Mouse (Mus musculus) MEL (cell line): ENCODE data around the gene Pde1b. TPM values are rescaled to one million over a fixed set of nuclear protein-coding genes. Genes with fewer than 3 reads are reported as not detected.

Experiments used
- DNase-seq: peaks from one replicate; pipeline ENCODE4 v3.0.0; 2011; ENCODE audit warnings: low read depth, low spot score
- H3K27ac ChIP-seq: 2 replicates; pipeline ENCODE4 v1.5.1; 2012; ENCODE audit warnings: low read depth, mild to moderate bottlenecking, control low read depth, low read length, moderate library complexity; ENCODE audit not compliant: control insufficient read depth
- H3K27me3 ChIP-seq, 2 experiments: fragments of 150-350 bp in 1 of 2; sonication (generic) in 1 of 2; 2 replicates each; pipeline ENCODE4 v1.6.1; 2012; ENCODE audit warnings: low read length in 2 of 2, mild to moderate bottlenecking in 2 of 2, improper control_type of control experiment in 1 of 2, moderate library complexity in 1 of 2; ENCODE audit not compliant: insufficient read depth in 2 of 2, control insufficient read depth in 1 of 2
- H3K36me3 ChIP-seq, 2 experiments: 2 replicates each; pipeline ENCODE4 v1.6.1; 2012 to 2014; ENCODE audit warnings: low read length in 2 of 2, improper control_type of control experiment in 1 of 2, inconsistent platforms in 1 of 2, mild to moderate bottlenecking in 1 of 2; ENCODE audit not compliant: insufficient read depth in 2 of 2, control insufficient read depth in 1 of 2
- H3K4me1 ChIP-seq, 2 experiments: fragments of 150-350 bp in 1 of 2; sonication (generic) in 1 of 2; 2 replicates each; pipeline ENCODE4 v1.6.1; 2012; ENCODE audit warnings: low read length in 2 of 2, improper control_type of control experiment in 1 of 2, mild to moderate bottlenecking in 1 of 2; ENCODE audit not compliant: insufficient read depth in 2 of 2, control insufficient read depth in 1 of 2
- H3K4me3 ChIP-seq, 2 experiments: fragments of 150-350 bp in 1 of 2; sonication (generic) in 1 of 2; 2 replicates each; pipeline ENCODE4 v1.5.1; 2012; ENCODE audit warnings: low read depth in 2 of 2, low read length in 2 of 2, mild to moderate bottlenecking in 2 of 2, moderate library complexity in 2 of 2, control low read depth in 1 of 2, improper control_type of control experiment in 1 of 2; ENCODE audit not compliant: control insufficient read depth in 1 of 2, insufficient read depth in 1 of 2
- H3K79me2 ChIP-seq: 2 replicates; pipeline ENCODE4 v1.6.1; 2012; ENCODE audit warnings: mild to moderate bottlenecking, low read length, moderate library complexity; ENCODE audit not compliant: control insufficient read depth, poor library complexity, insufficient read depth
- H3K9ac ChIP-seq: 2 replicates; pipeline ENCODE4 v1.6.1; 2012; ENCODE audit warnings: low read depth, mild to moderate bottlenecking, control low read depth, low read length, moderate library complexity; ENCODE audit not compliant: control insufficient read depth, poor library complexity, severe bottlenecking
- H3K9me3 ChIP-seq: fragments of 150-350 bp; sonication (generic); replicated peaks from 2 replicates; pipeline ENCODE4 v1.6.1; 2012; ENCODE audit warnings: mild to moderate bottlenecking, low read length, improper control_type of control experiment, moderate library complexity; ENCODE audit not compliant: insufficient read depth
- CHD1 ChIP-seq: IDR thresholded peaks from 2 replicates; pipeline ENCODE4 v1.6.1; 2012; ENCODE audit warnings: low read depth, mild to moderate bottlenecking, inconsistent platforms, low read length, improper control_type of control experiment
- ELF1 ChIP-seq: IDR thresholded peaks from 2 replicates; pipeline ENCODE4 v1.6.1; 2014; ENCODE audit warnings: low read depth, mild to moderate bottlenecking, inconsistent platforms, low read length, improper control_type of control experiment, moderate library complexity
- EP300 ChIP-seq, 2 experiments: IDR thresholded peaks; 2 replicates each; pipeline ENCODE4 v1.6.1; 2011; ENCODE audit warnings: improper control_type of control experiment in 2 of 2, low read length in 2 of 2, low read depth in 1 of 2, mild to moderate bottlenecking in 1 of 2
- ETS1 ChIP-seq: IDR thresholded peaks from 2 replicates; pipeline ENCODE4 v1.6.1; 2012; ENCODE audit warnings: low read depth, mild to moderate bottlenecking, inconsistent platforms, low read length, improper control_type of control experiment, moderate library complexity
- GABPA ChIP-seq: IDR thresholded peaks from 2 replicates; pipeline ENCODE4 v1.6.1; 2012; ENCODE audit warnings: low read depth, mild to moderate bottlenecking, inconsistent platforms, low read length, improper control_type of control experiment, moderate library complexity
- GATA1 ChIP-seq: IDR thresholded peaks from 2 replicates; pipeline ENCODE4 v1.6.1; 2011; ENCODE audit warnings: low read depth, low read length, improper control_type of control experiment
- HCFC1 ChIP-seq: IDR thresholded peaks from 2 replicates; pipeline ENCODE4 v1.6.1; 2012; ENCODE audit warnings: low read depth, mild to moderate bottlenecking, inconsistent platforms, low read length, improper control_type of control experiment, moderate library complexity
- MAFK ChIP-seq: IDR thresholded peaks from 2 replicates; pipeline ENCODE4 v1.6.1; 2011; ENCODE audit warnings: low read depth, mild to moderate bottlenecking, low read length, improper control_type of control experiment, borderline replicate concordance
- MXI1 ChIP-seq: IDR thresholded peaks from 2 replicates; pipeline ENCODE4 v1.6.1; 2011; ENCODE audit warnings: mild to moderate bottlenecking, low read depth, low read length, improper control_type of control experiment
- MYC ChIP-seq: IDR thresholded peaks from 2 replicates; pipeline ENCODE4 v1.6.1; 2011; ENCODE audit warnings: low read depth, mild to moderate bottlenecking, low read length, improper control_type of control experiment, moderate library complexity
- NRF1 ChIP-seq: IDR thresholded peaks from 2 replicates; pipeline ENCODE4 v1.6.1; 2014; ENCODE audit warnings: low read depth, mild to moderate bottlenecking, inconsistent platforms, low read length, improper control_type of control experiment, moderate library complexity; ENCODE audit not compliant: poor library complexity, insufficient read depth, severe bottlenecking
- POLR2AphosphoS2 ChIP-seq: IDR thresholded peaks from 2 replicates; pipeline ENCODE4 v1.6.1; 2011; ENCODE audit warnings: low read length, improper control_type of control experiment
- RAD21 ChIP-seq: IDR thresholded peaks from 2 replicates; pipeline ENCODE4 v1.6.1; 2011; ENCODE audit warnings: mild to moderate bottlenecking, low read depth, low read length, improper control_type of control experiment
- RCOR1 ChIP-seq: IDR thresholded peaks from 2 replicates; pipeline ENCODE4 v1.6.1; 2012; ENCODE audit warnings: low read depth, mild to moderate bottlenecking, inconsistent platforms, low read length, improper control_type of control experiment
- SIN3A ChIP-seq: IDR thresholded peaks from 2 replicates; pipeline ENCODE4 v1.6.1; 2012; ENCODE audit warnings: low read length, improper control_type of control experiment, inconsistent platforms
- USF1 ChIP-seq: IDR thresholded peaks from 2 replicates; pipeline ENCODE4 v1.6.1; 2014; ENCODE audit warnings: low read depth, mild to moderate bottlenecking, inconsistent platforms, low read length, improper control_type of control experiment, moderate library complexity
- ZC3H11A ChIP-seq: IDR thresholded peaks from 2 replicates; pipeline ENCODE4 v1.6.1; 2012; ENCODE audit warnings: low read depth, mild to moderate bottlenecking, inconsistent platforms, low read length, improper control_type of control experiment
- polyA plus RNA-seq, 2 experiments: library from polyadenylated mRNA; stranded (reverse) in 1 of 2; unstranded in 1 of 2; fragments of >175 nt in 1 of 2; fragments of >200 nt in 1 of 2; gene quantifications; 2 replicates each; pipeline versions ENCODE4 v1.2.1 to v1.2.4; 2012; ENCODE audit warnings: low replicate concordance in 2 of 2, low read depth in 1 of 2; ENCODE audit not compliant: insufficient read length in 2 of 2, insufficient read depth in 1 of 2, missing spikeins in 1 of 2
- total RNA-seq: library from RNA; depleted of rRNA; stranded (reverse); fragments of 300-350 nt; gene quantifications from 2 replicates; pipeline ENCODE4 v1.2.3, GENCODE M21; 2012

Pde1b gene
- total and polyA plus RNA-seq, 3 experiments = 2.4 to 4.5 TPM; not detected in 1

DNA sequence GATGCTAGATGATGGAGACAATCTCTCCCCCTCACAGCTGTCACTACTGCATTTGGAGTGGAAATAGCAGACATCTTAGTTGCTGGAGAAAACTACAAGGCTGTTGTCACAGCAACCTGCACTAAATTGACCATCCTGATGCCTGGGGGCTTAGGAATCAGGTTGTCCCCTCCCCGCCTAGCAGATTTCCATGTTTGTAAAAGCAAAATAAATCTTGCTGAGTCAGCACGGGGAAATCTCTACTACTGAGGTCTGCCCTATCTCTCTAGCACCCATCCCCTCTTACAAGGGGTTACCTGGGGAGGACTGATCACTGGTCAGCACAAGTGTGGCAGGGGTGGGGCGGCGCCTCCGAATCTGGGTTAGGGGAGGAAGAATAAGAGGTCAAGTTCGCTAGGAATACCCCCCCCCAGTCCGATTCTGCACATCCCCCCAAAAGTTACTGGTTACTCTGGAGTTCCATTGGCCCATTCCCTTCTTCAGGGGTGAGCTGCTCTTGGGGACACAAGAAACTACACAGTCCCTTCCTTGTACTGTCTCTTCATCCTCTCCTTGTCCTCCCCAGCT, 31.3 kb downstream of the Pde1b start:
- no peaks in the 10 kb centered on the region for H3K27me3 ChIP-seq
- no peaks in the 10 kb centered on the region for H3K36me3 ChIP-seq
- no peaks in the 10 kb centered on the region for H3K4me1 ChIP-seq
- DNase-seq = no peak
- H3K79me2 ChIP-seq = no peaks in the 10 kb centered on the region
- H3K4me3 ChIP-seq = no peak overlapping the region
- no peak for TF ChIP-seq RAD21
- peak; percentile 76; the same call in 1 of the 2 replicates for TF ChIP-seq MAFK
- H3K9me3 ChIP-seq = no peaks in the 10 kb centered on the region
- H3K27ac ChIP-seq = no peak overlapping the region
- H3K9ac ChIP-seq = no peak overlapping the region

GRCm38 (mm10) chr15:103535030-103535429, 32.2 kb downstream of the Pde1b start:
- Histone ChIP-seq H3K9ac (no peak overlapping the region), H3K36me3 (no peaks in the 10 kb centered on the region), H3K4me3 (no peak overlapping the region), H3K79me2 (no peaks in the 10 kb centered on the region), H3K27ac (no peak overlapping the region), H3K9me3 (no peaks in the 10 kb centered on the region), H3K27me3 (no peaks in the 10 kb centered on the region), H3K4me1 (no peaks in the 10 kb centered on the region)
- DNase-seq = no peak
- TF ChIP-seq ELF1 (no peak), NRF1 (no peak), MYC (no peak), EP300 (IDR thresholded peaks at IDR 0.05; ENCODE audit: low read depth in 1 of 2, low read length in 2 of 2) (no peak), CHD1 (no peak), POLR2AphosphoS2 (no peak), GABPA (no peak), SIN3A (no peak), RCOR1 (no peak), USF1 (no peak), GATA1 (no peak), ETS1 (no peak), HCFC1 (no peak), MAFK (no peak), MXI1 (no peak), ZC3H11A (no peak)
